Mouse (Mus musculus) cortical plate, adult 2 months (tissue): Measurements from ENCODE around the gene Syna. TPM values are rescaled to one million over a fixed set of nuclear protein-coding genes. Genes with fewer than 3 reads are reported as not detected.

ENCODE experiments used
- H3K27ac ChIP-seq: fragments of 200-500 bp; 2 replicates; pipeline ENCODE4 v1.5.1; 2012; ENCODE audit warnings: low read length, control low read depth, inconsistent platforms; ENCODE audit not compliant: insufficient read depth
- H3K4me1 ChIP-seq: fragments of 200-500 bp; 2 replicates; pipeline ENCODE4 v1.6.1; 2011; ENCODE audit warnings: low read length; ENCODE audit not compliant: control insufficient read depth, insufficient read depth
- H3K4me3 ChIP-seq: fragments of 200-500 bp; 2 replicates; pipeline ENCODE4 v1.5.1; 2011; ENCODE audit warnings: mild to moderate bottlenecking, low read length, control low read depth; ENCODE audit not compliant: insufficient read depth
- CTCF ChIP-seq: fragments of 200-500 bp; IDR thresholded peaks from 2 replicates; pipeline ENCODE4 v1.5.1; 2011; ENCODE audit warnings: mild to moderate bottlenecking, control low read depth, low read length; ENCODE audit not compliant: insufficient read depth; ENCODE audit errors: extremely low read depth
- POLR2A ChIP-seq: fragments of 200-500 bp; IDR thresholded peaks from 2 replicates; pipeline ENCODE4 v1.6.1; 2011; ENCODE audit warnings: mild to moderate bottlenecking, low read length, control low read depth; ENCODE audit not compliant: insufficient read depth; ENCODE audit errors: extremely low read depth
- polyA plus RNA-seq: library from polyadenylated mRNA; depleted of rRNA; stranded (reverse); fragments of >200 nt; gene quantifications from 2 replicates; pipeline ENCODE4 v1.2.3, GENCODE M21; 2012

Syna gene
- polyA plus RNA-seq, 1 experiment: 0.06 TPM

- Histone ChIP-seq H3K27ac (peak within 1 kb of the TSS; percentile 99), H3K4me1 (peaks cover 14% of the 10 kb centered on the region), H3K4me3 (peak within 1 kb of the TSS; percentile 98)
- TF ChIP-seq CTCF: no peak
- peak; percentile 37; the same call in 1 of the 2 replicates for TF ChIP-seq POLR2A
Observed at GRCm38 (mm10) chr5:134552110-134552972, 7.6 kb downstream of the Syna start, which contains the start of gene Clip2. Gene Clip2, minus strand, starts transcription at chr5:134552434.

- peak overlapping the region; percentile 98 for H3K4me3 ChIP-seq
- TF ChIP-seq POLR2A (no peak), CTCF (no peak)
- H3K27ac ChIP-seq: peak overlapping the region; percentile 99
- H3K4me1 ChIP-seq: peaks cover 14% of the 10 kb centered on the region
Observed at GRCm38 (mm10) chr5:134551233-134552109, 8.5 kb downstream of the Syna start.

- H3K4me1 ChIP-seq: peaks cover 16% of the 10 kb centered on the region
- H3K27ac ChIP-seq: peak overlapping the region; percentile 99
- TF ChIP-seq CTCF (no peak), POLR2A (no peak)
- peak overlapping the region; percentile 98 for H3K4me3 ChIP-seq
Observed at GRCm38 (mm10) chr5:134550836-134551232, 9.1 kb downstream of the Syna start.

GRCm38 (mm10) chr5:134549640-134550168, 10.3 kb downstream of the Syna start:
- Histone ChIP-seq H3K27ac (no peak overlapping the region), H3K4me3 (no peak overlapping the region; the same call in 1 of the 2 replicates), H3K4me1 (peaks cover 20% of the 10 kb centered on the region)
- TF ChIP-seq POLR2A: no peak
- no peak for TF ChIP-seq CTCF

GRCm38 (mm10) chr5:134548306-134548705, 11.7 kb downstream of the Syna start:
- H3K4me1 ChIP-seq: peaks cover 27% of the 10 kb centered on the region
- TF ChIP-seq CTCF: no peak
- no peak for TF ChIP-seq POLR2A

GRCm38 (mm10) chr5:134546790-134547189, 13.2 kb downstream of the Syna start:
- H3K27ac ChIP-seq: peak overlapping the region; percentile 38; the same call in 1 of the 2 replicates
- no peak for TF ChIP-seq CTCF
- no peak for TF ChIP-seq POLR2A
- H3K4me1 ChIP-seq: peaks cover 25% of the 10 kb centered on the region
- H3K4me3 ChIP-seq: peak overlapping the region; percentile 4; the same call in 1 of the 2 replicates

More at GRCm38 (mm10) chr5:134548306-134548705, 11.7 kb downstream of the Syna start:
- H3K27ac ChIP-seq: no peak overlapping the region
- no peak overlapping the region; the same call in 1 of the 2 replicates for H3K4me3 ChIP-seq

GRCm38 (mm10) chr5:134545242-134545629, 14.7 kb downstream of the Syna start:
- peak; percentile 26 for TF ChIP-seq CTCF
- TF ChIP-seq POLR2A: no peak
- Histone ChIP-seq H3K4me1 (peaks cover 27% of the 10 kb centered on the region), H3K4me3 (no peak overlapping the region), H3K27ac (no peak overlapping the region)

- peak overlapping the region; percentile 27 for H3K27ac ChIP-seq
Observed at GRCm38 (mm10) chr5:134544516-134545241, 15.3 kb downstream of the Syna start.

More at GRCm38 (mm10) chr5:134544516-134545241, 15.3 kb downstream of the Syna start:
- H3K4me3 ChIP-seq: no peak overlapping the region
- peaks cover 31% of the 10 kb centered on the region for H3K4me1 ChIP-seq
- TF ChIP-seq CTCF (no peak), POLR2A (0 out of 2 replicates have a peak, but pooled peaks have one; percentile 18)
